Mouse (Mus musculus) gastrocnemius, adult 8-10 months (tissue): ENCODE data around the gene Ino80. TPM values are rescaled to one million over a fixed set of nuclear protein-coding genes. Genes with fewer than 3 reads are reported as not detected.

Experiments
- DNase-seq, 2 experiments: peaks; one replicate each; pipeline ENCODE4 v3.0.0; 2022; ENCODE audit warnings: low spot score in 2 of 2
- total RNA-seq, 4 experiments: library from RNA; stranded (reverse); gene quantifications; 2 replicates each; pipeline ENCODE4 v1.2.4; 2022

Ino80 gene
- total RNA-seq, 4 experiments from 2014 or later: 11.8 to 15.7 (median 12.6) TPM

DNA sequence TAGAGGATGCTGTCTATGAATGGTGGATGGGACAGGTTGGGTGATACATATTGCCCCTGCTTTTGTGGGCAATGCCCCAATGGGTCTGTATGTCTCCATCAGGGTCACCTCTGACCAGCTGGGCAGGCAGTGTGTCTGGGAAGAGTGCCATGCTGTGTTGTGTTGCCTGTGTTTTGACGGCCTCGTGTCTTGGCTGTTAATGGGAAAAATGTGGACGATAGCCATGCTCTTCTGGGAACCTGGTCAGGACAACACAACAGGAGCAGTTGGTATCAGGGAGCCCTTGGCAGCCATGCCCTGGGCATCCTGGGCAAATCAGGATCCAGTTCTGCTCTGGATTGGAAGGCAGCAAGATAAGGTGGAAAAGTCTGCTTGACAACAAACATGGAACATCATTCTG lies 122.4 kb downstream of the Ino80 start:
- peak; percentile 87 to 92 for DNase-seq

DNA sequence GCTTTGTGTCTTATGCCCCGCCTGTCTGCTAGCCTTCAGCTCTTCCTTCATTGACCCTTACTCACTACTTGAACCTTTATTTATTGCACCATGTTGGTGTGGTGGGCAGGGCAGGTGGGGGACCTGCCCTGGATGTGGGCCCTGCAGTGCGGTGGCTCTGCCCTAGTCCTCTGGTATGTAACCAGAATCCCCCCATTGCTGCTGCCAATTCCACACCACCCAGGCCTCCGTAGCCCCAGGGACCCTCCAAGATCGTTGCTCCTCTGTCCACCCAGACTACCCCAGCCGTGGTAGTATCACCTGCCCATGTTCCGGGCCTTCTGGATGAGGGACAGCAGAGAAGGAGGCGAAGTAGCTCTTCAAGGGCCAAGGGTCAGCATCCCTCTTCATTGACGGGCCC lies 123.8 kb downstream of the Ino80 start:
- no peak for DNase-seq

DNA sequence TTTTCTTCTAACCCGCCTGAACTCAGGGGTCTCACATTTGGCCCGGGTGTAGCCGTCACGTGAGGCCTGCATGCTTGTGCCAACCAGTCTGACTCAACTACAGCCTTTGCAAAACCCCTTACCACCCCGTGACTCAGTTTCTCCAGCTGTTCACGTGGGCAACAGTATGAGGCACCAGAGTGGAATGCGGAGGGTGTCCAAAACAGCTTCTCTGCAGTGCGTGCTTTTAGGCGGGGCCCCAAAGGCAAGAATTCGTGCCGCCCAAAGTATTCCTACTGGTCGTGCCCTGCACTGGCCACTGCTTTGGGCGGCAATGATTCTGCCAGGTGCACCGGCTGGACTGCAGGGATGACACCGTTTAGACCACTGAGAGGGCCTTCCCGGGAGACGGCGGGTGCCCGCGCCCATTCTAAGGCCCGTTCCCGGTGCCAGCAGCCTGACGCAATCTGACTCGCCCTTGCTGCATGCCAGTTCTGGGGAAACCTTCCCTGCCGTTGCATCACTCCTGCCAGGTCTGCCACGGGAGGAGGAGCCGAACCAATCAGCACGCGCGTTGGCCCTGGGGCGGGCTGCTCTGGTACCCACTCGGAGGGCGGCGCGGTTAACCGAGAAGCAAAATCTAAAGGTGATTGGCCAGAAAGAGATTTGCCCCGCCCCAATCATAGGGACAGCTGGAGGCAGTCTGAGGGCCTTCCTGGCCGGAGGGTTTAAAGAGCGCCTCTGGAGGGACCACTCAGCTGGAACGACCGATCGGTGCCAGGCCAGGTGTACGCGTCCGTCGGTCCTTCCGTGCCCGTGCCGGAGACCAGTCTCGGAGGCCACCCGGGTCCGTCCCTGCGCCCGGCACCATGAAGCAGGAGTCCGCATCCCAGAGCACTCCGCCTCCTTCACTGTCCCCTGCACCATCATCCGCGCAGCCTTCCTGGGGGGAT lies 126.7 kb downstream of the Ino80 start, which contains the start of gene Chac1:
TSS of gene Chac1 (plus strand) at position 675 of the 932 bp plus-strand sequence.
- DNase-seq: peak; percentile 90 to 95

DNA sequence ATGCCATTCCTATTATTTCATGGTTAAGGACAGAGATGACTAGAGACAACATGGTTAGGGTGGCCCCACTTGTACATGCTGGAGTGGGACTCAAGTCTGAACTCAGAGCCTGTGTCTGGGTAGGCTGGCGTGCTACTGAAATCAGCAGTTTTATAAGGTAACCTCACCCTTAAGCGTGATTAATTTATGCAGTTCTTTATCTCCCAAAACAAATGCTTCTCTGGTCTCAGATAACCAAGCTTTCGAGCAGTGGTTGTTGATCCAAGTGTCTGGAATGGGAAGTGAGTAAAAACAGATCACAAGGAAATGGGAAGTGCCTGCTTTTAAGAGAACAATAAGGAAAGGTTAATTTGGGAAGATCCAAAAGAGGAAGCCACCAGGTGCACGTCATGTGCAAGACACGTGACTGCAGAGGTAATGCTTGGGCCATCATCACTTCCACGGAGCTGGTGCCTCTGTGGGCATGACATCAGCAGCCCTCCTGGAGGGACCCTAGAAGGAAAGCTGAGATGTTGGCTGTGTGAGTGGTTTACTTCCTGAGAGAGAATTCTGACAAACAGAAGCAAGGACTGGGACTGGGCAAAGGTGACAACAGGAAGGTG lies 132.8 kb downstream of the Ino80 start:
- DNase-seq: no peak

DNA sequence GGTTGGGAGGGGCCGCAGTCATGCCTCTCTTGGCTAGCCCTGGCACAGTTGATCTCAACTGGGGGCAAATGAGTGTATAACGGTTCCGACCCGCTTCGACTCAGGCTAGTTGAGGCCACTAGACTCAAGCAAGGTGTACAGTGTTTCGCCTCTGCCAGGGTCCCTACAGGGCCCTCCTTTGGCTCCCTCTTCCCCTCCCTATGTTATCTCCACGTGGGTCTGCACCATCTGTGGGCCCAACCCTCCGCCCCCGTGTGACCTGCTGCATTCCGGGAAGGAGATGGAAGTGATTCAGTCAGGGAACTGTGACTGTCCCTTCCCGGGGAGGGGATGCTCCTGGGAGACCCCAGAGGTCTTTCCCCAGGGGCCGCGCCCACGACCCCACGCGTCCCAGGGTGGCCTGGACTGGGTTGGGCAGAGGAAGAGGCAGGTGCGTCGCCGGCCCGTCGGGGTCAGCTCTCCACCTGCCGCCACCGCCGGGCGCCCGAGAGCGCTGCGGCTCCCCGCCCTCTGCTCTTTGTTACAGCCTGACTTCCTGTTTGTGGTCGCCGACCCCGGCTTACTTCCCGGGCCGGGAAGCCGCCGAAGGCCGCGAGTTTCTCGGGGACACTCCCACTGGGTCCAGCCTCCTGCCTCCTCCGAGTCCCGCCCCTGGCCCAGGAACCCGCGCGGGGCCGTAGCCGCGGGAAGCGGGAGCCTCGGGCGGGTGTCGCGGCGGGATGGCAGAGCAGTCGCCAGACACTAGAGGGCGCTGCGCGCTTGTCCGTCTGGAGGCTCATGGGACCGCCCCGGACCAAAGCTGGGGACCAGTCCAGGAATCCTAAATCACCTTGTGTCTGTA lies 139.8 kb downstream of the Ino80 start:
- DNase-seq: peak; percentile 80 to 86

DNA sequence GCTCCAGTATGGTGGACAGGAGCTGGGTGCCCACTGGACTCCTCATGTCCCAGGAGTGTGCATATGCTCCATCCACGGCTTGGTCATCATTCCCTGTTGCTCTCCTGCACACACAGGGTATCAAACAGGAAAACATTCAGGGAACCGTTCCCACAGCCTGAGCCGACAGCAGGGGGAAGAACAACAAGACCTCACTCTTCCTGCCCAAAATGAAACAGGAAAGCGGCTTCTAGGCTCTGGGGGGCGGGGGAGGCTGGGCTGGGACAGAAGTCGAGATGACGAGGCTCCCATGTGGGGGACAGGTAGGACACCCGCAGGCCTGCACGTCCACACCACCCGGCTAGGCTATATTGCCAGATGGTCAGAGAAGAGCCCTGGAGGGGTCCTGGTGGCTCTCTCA lies 141.0 kb downstream of the Ino80 start:
- DNase-seq: no peak

DNA sequence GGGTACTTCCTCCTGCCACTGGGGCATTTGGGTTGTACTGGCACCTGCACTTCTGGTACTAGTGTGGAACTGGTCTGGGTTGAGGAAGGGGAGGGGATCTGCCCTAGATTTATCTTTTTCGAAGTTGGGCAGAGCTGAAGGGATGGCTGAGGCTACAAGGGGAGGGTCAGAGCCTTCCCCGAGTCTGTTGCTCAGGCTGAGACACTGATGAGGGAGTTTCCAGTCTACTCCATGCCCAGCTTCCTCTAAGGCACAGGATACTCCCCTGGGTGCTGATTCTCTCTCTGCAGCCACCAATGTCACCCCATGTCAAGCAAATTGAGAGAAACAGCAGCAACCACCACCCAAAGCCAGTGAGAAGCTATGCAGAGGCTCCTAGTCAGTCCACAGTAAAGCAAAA lies 141.5 kb downstream of the Ino80 start:
- DNase-seq: no peak

DNA sequence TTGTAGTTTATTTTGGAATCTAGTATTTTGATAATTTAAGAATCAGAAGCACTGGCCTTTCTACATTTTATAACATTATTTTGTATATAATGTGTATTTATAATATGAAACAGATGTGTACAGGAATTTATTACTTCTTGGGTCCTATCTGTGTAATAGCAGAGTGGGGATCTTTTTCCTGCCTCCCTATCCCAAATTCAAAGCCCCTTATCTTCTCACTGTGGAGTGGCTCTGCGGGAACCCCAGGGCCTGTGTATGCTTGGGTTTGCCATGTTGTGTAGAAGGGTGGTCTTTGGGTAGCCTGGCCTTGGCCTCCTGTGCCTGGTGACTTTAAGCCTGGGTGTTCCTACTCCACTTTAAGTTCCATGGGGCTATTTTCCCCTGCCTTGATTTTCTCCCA lies 142.0 kb downstream of the Ino80 start:
- DNase-seq: no peak

DNA sequence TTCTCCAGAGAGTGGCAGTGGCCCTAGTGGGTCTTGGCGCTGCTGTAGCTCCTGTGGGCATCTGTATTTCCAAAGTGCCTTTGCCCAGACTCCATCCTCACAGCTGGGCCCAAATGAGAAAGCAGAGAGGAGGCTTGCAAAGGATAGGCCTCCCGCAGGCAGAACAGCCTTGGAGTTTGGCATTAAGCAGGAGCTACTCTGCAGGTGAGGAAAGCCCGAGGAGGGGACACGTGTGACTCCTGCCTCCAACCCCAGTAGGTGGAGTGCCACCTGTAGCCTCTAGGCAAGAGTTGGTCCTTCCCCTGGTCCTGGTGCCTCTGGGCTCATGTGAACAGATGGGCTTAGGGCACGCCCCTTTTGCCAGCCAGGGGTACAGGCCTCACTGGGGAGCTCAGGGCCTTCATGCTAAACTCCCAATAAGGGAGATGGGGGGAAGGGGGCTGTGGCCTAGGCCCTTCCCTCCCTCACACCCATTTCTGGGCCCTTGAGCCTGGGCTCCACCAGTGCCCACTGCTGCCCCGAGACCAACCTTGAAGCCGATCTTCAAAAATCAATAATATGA lies 142.4 kb downstream of the Ino80 start:
- no peak for DNase-seq

DNA sequence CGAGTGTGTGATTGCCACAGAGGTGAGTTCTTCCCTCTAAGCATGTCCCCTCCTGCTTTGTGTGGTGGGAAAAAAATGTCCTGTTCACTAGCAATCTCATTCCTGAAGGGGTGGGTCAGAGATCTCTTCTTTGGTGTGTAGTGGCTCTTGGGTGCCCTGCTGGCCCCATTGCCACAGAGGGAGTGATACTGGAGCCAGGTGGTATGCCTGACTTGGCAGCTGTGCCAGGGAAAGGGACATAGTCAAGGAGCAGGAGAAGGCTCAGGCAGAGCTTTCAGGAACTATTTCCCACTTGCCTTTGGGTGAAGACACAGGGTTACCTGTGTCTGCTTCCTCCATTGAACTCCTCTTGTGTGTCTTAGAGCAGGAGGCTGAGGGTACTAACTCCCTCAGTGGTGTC lies 143.4 kb downstream of the Ino80 start:
- DNase-seq: no peak

DNA sequence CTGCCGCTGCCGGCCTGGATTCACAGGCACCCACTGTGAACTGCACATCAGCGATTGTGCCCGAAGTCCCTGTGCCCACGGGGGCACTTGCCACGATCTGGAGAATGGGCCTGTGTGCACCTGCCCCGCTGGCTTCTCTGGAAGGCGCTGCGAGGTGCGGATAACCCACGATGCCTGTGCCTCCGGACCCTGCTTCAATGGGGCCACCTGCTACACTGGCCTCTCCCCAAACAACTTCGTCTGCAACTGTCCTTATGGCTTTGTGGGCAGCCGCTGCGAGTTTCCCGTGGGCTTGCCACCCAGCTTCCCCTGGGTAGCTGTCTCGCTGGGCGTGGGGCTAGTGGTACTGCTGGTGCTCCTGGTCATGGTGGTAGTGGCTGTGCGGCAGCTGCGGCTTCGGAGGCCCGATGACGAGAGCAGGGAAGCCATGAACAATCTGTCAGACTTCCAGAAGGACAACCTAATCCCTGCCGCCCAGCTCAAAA lies 145.3 kb downstream of the Ino80 start:
- no peak for DNase-seq

DNA sequence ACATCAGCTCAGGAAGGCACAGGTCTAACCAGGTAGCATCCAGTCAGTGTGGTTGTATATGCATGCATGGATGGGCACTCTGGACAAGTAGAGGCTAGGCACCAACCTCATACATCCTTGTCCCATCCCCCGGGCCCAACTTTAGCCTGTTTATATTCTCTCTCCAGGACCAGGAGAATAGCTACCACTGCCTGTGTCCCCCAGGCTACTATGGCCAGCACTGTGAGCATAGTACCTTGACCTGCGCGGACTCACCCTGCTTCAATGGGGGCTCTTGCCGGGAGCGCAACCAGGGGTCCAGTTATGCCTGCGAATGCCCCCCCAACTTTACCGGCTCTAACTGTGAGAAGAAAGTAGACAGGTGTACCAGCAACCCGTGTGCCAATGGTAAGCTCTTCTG lies 146.7 kb downstream of the Ino80 start:
- DNase-seq: no peak

DNA sequence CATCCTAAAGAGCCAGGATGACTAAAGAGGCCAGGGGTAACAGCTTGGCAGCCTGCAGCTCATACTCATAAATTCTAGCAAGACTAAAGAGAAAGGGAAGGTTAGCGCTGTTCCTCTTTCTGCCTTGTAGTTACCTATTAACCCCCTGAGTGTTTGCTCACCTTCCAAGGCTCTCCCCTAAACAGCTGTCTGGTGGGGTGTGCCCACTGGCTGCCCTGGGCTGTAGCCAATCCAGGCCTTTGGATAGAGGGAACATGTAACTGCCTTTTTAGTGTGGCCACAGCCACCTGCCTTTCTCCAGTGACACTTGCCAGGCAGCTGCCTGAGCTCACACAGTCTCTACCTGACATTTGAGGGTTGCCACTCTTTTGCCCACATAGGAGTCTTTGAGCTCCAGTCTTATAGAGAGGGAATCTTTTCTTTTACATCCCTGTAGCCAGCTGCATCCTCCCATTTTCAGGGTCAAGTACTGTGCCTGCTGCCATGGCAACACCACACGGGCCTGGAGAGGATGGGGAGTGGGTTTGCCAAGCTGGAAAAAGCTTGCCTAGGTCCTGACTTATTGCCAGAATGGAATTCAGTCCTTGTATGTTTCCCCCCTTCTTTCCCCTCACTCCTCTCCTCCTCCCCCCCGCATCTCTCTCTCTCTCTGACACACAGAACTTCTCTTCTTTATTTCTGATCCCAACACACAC lies 148.2 kb downstream of the Ino80 start:
- no peak for DNase-seq

DNA sequence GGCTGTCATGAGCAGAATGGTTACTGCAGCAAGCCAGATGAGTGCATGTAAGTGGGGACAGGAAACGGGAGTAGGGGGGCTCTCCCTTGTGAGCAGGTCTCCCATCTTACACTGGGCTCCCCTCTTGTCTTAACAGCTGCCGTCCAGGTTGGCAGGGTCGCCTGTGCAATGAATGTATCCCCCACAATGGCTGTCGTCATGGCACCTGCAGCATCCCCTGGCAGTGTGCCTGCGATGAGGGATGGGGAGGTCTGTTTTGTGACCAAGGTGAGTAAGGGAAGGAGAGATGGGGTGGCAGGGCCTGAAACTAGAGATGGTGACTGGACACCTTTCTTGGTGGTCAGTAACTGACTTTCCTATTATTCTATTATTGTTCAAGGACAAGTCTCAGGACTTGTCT lies 148.9 kb downstream of the Ino80 start:
- no peak for DNase-seq

DNA sequence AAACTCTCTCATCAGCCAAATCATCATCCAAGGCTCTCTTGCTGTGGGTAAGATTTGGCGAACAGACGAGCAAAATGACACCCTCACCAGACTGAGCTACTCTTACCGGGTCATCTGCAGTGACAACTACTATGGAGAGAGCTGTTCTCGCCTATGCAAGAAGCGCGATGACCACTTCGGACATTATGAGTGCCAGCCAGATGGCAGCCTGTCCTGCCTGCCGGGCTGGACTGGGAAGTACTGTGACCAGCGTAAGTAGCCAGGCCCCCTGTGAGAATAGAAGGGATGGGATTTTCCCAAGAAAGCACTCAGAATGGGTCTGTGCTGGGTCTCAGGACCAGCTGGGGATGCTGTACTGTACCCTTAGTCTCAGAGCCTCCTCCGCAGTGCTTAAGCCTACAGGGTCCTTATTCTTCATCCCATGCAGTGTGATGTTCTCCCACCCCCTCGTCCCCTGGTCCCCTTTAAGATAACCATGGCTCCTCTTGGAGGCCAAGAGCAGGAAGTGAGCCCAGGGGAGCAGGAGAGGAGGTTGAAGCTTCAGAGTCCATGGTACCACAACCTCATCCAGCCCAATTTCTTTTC lies 149.5 kb downstream of the Ino80 start:
- DNase-seq: no peak

DNA sequence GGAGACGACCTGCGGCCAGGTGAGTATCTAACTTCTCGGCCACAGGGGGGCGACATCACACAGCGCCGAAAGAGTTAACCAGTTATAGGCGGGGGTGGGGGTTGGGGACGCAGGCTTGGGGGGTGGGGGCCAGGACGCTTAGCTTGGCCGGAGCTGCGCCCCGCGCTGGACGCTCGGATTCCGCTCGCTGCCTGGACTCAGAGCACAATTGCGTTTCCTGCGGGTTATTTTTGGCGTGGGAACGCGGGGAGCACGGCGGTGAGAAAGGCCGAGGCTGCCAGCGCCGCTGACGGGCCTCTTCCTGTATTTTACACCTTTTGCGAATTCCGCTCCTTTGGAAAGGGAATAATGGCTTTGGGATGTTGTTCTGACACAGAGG lies 150.4 kb downstream of the Ino80 start:
- DNase-seq: no peak

DNA sequence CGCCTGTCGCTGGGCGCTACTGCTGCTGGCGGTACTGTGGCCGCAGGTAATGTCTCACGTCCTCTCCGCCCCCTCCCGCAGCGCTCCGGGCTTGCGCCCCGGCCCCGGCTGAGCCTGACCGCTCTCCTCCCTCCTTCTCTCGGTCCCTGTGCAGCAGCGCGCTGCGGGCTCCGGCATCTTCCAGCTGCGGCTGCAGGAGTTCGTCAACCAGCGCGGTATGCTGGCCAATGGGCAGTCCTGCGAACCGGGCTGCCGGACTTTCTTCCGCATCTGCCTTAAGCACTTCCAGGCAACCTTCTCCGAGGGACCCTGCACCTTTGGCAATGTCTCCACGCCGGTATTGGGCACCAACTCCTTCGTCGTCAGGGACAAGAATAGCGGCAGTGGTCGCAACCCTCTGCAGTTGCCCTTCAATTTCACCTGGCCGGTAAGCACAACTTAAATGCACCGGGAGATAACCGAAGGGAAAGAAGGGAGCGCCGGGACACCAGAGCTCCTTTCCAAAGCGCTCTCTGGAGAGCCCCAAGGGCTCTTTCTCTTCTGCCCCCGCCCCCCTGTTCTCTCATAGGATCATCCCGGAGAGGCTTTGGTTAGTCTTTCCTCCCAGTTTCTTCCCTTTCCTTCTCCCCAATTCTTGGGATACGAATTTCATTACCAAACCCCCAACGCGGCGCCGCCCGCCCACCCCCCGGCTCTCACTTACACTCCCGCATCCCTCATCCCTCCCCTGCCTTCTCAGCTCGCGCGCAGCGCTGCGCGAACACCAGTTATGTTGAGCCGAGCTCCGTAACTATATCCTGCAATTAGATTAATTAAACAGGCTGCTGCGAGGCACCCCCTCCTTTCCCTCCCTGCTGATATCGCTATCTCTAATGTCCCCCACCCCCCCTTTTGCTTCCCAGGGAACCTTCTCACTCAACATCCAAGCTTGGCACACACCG lies 151.1 kb downstream of the Ino80 start:
- DNase-seq: no peak

DNA sequence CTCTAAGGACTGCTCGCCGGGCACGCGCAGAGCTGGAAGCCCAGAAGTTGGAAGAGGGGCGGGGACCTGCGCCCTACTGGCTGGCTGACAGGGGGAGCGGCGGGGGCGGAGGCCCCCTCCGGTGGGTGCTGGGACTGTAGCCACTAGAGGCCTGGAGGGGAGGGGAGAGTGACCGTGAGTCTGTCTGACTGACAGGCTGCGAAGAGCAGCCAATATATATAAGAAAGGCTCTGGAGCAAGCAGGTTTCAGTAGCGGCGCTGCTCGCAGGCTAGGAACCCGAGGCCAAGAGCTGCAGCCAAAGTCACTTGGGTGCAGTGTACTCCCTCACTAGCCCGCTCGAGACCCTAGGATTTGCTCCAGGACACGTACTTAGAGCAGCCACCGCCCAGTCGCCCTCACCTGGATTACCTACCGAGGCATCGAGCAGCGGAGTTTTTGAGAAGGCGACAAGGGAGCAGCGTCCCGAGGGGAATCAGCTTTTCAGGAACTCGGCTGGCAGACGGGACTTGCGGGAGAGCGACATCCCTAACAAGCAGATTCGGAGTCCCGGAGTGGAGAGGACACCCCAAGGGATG lies 151.8 kb downstream of the Ino80 start, which contains the start of gene Dll4:
TSS of gene Dll4 (plus strand) at position 217 of the 576 bp plus-strand sequence.
- no peak for DNase-seq
